Mouse (Mus musculus) gastrocnemius, adult 8-10 months (tissue): ENCODE data around the gene Hs6st3. TPM values are rescaled to one million over a fixed set of nuclear protein-coding genes. Genes with fewer than 3 reads are reported as not detected.

Experiments used
- DNase-seq, 2 experiments: peaks; one replicate each; pipeline ENCODE4 v3.0.0; 2022; ENCODE audit warnings: low spot score in 2 of 2
- total RNA-seq, 4 experiments: library from RNA; stranded (reverse); gene quantifications; 2 replicates each; pipeline ENCODE4 v1.2.4; 2022

Hs6st3 gene
- total RNA-seq, 4 experiments from 2014 or later = 0.27 TPM; not detected in 3

GRCm38 (mm10) chr14:119895765-119896465 lies 757.8 kb downstream of the Hs6st3 start:
- DNase-seq = no peak

DNA sequence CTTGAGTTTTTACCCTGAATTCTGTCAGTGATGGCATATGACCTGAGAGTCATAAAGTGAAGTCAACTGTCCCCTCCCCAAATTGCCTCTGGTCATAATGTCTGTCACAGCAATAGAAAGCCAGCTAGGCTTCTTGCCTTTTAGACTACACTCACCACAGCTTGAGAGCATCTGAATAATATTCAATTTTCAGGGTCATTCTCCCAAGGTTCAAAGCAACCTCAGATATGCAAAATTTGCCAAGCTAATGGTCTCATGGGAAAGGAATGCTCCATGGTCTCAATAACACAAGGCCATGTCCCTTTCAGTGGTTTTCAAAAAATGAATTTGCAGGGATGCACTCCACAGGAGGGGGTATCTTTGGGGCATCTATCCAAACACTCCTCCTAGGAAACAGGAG lies 764.3 kb downstream of the Hs6st3 start:
- DNase-seq = no peak

GRCm38 (mm10) chr14:119908032-119908675 lies 770.0 kb downstream of the Hs6st3 start:
- no peak for DNase-seq

DNA sequence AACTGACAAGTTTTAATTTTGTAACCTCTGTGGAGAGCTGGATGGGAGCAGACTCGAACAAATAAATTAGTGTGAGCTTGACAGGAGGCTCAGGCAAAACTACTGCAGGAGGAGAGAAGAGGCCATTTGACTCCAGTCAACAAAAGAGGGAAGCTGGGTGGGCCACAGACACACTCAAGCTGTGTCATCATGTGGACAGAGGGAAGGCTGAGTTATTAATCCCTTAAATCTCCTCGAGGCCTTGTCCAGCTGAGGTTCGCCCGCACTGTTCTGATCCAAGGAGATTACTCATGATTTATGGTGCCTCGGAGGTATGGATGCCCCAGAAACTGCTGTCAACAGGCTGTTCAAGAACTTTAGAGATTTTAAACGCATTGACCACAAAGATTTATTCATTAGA lies 776.4 kb downstream of the Hs6st3 start:
- no peak for DNase-seq

- no peak for DNase-seq
These were observed 780.3 kb downstream of the Hs6st3 start for GRCm38 (mm10) chr14:119918281-119919034.

- DNase-seq = no peak
These were observed 781.0 kb downstream of the Hs6st3 start for GRCm38 (mm10) chr14:119919177-119919576.

Other genes starting within 250 kb of the Hs6st3 start
- gene Dzip1, start 212.9 kb upstream of the Hs6st3 start, total RNA-seq = 1 to 10 TPM; 1.4 to 1.7 (median 1.6) TPM
- gene Dnajc3, start 200.4 kb upstream of the Hs6st3 start, total RNA-seq = 10 to 100 TPM; 15.9 to 21.0 (median 19.1) TPM
- gene Uggt2, start 38.9 kb upstream of the Hs6st3 start, total RNA-seq = 1 to 10 TPM; 6.6 to 8.7 (median 7.8) TPM